17 mouse cellular contexts compared by ENCODE assay signal in the genomic region with DNA sequence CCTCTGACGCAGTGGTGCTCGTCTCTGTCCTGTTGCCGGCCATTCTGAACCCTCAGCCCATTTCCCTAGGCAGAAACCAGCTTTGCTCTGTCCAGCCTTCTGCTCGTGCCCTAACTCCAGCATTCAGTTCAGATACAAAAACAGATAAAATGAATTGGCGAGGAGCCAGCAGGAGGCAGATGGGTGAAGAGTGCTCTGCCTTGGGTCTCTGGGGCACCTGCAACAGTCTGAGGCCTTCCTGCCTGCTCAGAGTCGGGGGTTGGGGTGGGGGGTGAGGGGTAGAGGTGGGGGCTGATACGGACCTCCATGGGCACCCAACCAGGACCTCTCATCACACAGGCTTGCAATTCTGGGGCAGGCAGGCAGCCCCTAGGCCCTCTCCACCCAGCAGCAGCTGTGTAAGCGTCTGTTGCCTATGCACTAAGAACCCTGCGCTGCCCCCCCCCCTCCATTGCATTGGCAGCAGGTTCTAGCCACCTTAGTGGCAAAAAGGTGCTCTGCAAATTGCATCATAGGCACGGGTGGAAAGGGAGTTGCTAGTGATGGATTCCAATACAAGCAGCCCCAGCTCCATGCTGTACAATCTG. TPM values are rescaled to one million over a fixed set of nuclear protein-coding genes. Genes with fewer than 3 reads are reported as not detected.
DNase-seq lines count a peak whose midpoint lies in the region; ATAC-seq lines count a peak whose summit lies in the region.
"Had no signal": no experiment of that assay in that cellular context is flagged by ENCODE, and none has a peak within 500 bp of the region (broad histone marks: within the 10 kb centered on the region; RNA-seq: fewer than 3 reads in every experiment).

No protein-coding gene starts in this region.

- H3K4me1 ChIP-seq in forebrain, embryonic 12.5 days = no peaks in the 10 kb centered on the region
- no peaks in the 10 kb centered on the region for H3K4me1 ChIP-seq in forebrain, embryonic 11.5 days (replicated peaks; ENCODE audit: control insufficient read depth, insufficient read depth, low read length)
- H3K4me1 ChIP-seq in midbrain, embryonic 13.5 days (replicated peaks) = peaks cover 12% of the 10 kb centered on the region
- peaks cover 5% of the 10 kb centered on the region; the same call in 1 of the 2 replicates for H3K4me1 ChIP-seq in midbrain, embryonic 10.5 days
- peaks cover 6% of the 10 kb centered on the region for H3K4me1 ChIP-seq in forebrain, embryonic 16.5 days (replicated peaks; ENCODE audit: control insufficient read depth, insufficient read depth, low read length)

- H3K9me3 ChIP-seq in forebrain, embryonic 12.5 days = no peaks in the 10 kb centered on the region
- no peaks in the 10 kb centered on the region for H3K9me3 ChIP-seq in forebrain, embryonic 11.5 days (ENCODE audit: control insufficient read depth, low read length)
- no peaks in the 10 kb centered on the region for H3K9me3 ChIP-seq in midbrain, embryonic 13.5 days
- H3K9me3 ChIP-seq in midbrain, embryonic 10.5 days (replicated peaks) = no peaks in the 10 kb centered on the region
- H3K9me3 ChIP-seq in forebrain, embryonic 16.5 days (ENCODE audit: control insufficient read depth, low read length) = no peaks in the 10 kb centered on the region
- H3K9me3 ChIP-seq: heart, embryonic 12.5 days had no signal

- ATAC-seq in forebrain, embryonic 12.5 days (ENCODE audit: low FRiP score) = no peak
- ATAC-seq in forebrain, embryonic 11.5 days (replicated peaks; ENCODE audit: low FRiP score) = no peak
- peak; percentile 53 for ATAC-seq in midbrain, embryonic 13.5 days
- ATAC-seq in forebrain, embryonic 16.5 days = peak; percentile 47; the same call in 1 of the 2 replicates
- ATAC-seq in megakaryocyte-erythroid progenitor cell, adult 5-6 weeks (replicated peaks; ENCODE audit: low FRiP score, low TSS enrichment, poor library complexity, severe bottlenecking) = peak; percentile 32; the same call in 1 of the 2 replicates
- ATAC-seq: activated CD4-positive, CD25-positive, alpha-beta regulatory T cell, adult 4 months had no signal

- 67% methylated on average over 10 of the region's 10 CpGs for WGBS in forebrain, embryonic 12.5 days
- WGBS in forebrain, embryonic 11.5 days = 78% methylated on average over 10 of the region's 10 CpGs
- 66% methylated on average over 10 of the region's 10 CpGs for WGBS in midbrain, embryonic 13.5 days
- 80% methylated on average over 10 of the region's 10 CpGs for WGBS in midbrain, embryonic 10.5 days
- 60% methylated on average over 9 of the region's 10 CpGs for WGBS in forebrain, embryonic 16.5 days

- DNase-seq in forebrain, embryonic 11.5 days (ENCODE audit: low spot score) = no peak
- no peak for DNase-seq in midbrain, embryonic 10.5 days (ENCODE audit: low spot score)
- no peak for DNase-seq in lung, postnatal 14 days
- DNase-seq in spleen, postnatal 14 days (ENCODE audit: low spot score in 2 of 2) = no peak
- DNase-seq: gastrocnemius, postnatal 14 days; kidney, adult 8-10 months; lung, postnatal 4 days; thymus, postnatal 25 days had no signal

- no peak overlapping the region for H3K9ac ChIP-seq in forebrain, embryonic 12.5 days
- no peak overlapping the region for H3K9ac ChIP-seq in forebrain, embryonic 11.5 days (ENCODE audit: low read length)
- H3K9ac ChIP-seq in midbrain, embryonic 13.5 days (replicated peaks) = no peak overlapping the region
- H3K9ac ChIP-seq in forebrain, embryonic 16.5 days (replicated peaks; ENCODE audit: low read depth, low read length) = no peak overlapping the region
- H3K9ac ChIP-seq: heart, embryonic 12.5 days; liver, embryonic 14.5 days had no signal

- H3K4me2 ChIP-seq in forebrain, embryonic 12.5 days = no peak overlapping the region
- H3K4me2 ChIP-seq in forebrain, embryonic 11.5 days (ENCODE audit: low read depth, low read length, severe bottlenecking) = no peak overlapping the region
- no peak overlapping the region for H3K4me2 ChIP-seq in midbrain, embryonic 13.5 days (replicated peaks)
- H3K4me2 ChIP-seq in forebrain, embryonic 16.5 days (ENCODE audit: low read length) = no peak overlapping the region
- H3K4me2 ChIP-seq: heart, embryonic 12.5 days had no signal

- H3K27ac ChIP-seq in forebrain, embryonic 12.5 days = peak overlapping the region; percentile 25; the same call in 1 of the 2 replicates
- no peak overlapping the region for H3K27ac ChIP-seq in forebrain, embryonic 11.5 days (ENCODE audit: low read depth, low read length)
- H3K27ac ChIP-seq in midbrain, embryonic 13.5 days = peak overlapping the region; percentile 30; the same call in 1 of the 2 replicates
- no peak overlapping the region for H3K27ac ChIP-seq in midbrain, embryonic 10.5 days (replicated peaks)
- no peak overlapping the region for H3K27ac ChIP-seq in forebrain, embryonic 16.5 days (ENCODE audit: low read length)
- H3K27ac ChIP-seq: left cerebral cortex, adult 2 months; liver, embryonic 14.5 days; stomach, postnatal 0 days had no signal

- peaks cover 44% of the 10 kb centered on the region for H3K36me3 ChIP-seq in forebrain, embryonic 12.5 days (replicated peaks)
- H3K36me3 ChIP-seq in forebrain, embryonic 11.5 days (ENCODE audit: control insufficient read depth, insufficient read depth, low read length) = peaks cover 8% of the 10 kb centered on the region; the same call in 1 of the 2 replicates
- H3K36me3 ChIP-seq in midbrain, embryonic 13.5 days = peaks cover 45% of the 10 kb centered on the region
- H3K36me3 ChIP-seq in midbrain, embryonic 10.5 days = peaks cover 56% of the 10 kb centered on the region
- peaks cover 5% of the 10 kb centered on the region for H3K36me3 ChIP-seq in forebrain, embryonic 16.5 days (ENCODE audit: control insufficient read depth, insufficient read depth)

- H3K4me3 ChIP-seq in forebrain, embryonic 12.5 days (replicated peaks) = no peak overlapping the region
- H3K4me3 ChIP-seq in forebrain, embryonic 11.5 days (ENCODE audit: low read depth, low read length) = no peak overlapping the region
- H3K4me3 ChIP-seq in midbrain, embryonic 13.5 days (replicated peaks) = no peak overlapping the region
- no peak overlapping the region for H3K4me3 ChIP-seq in midbrain, embryonic 10.5 days
- H3K4me3 ChIP-seq in forebrain, embryonic 16.5 days (replicated peaks; ENCODE audit: low read length) = no peak overlapping the region
- H3K4me3 ChIP-seq: heart, embryonic 12.5 days; left cerebral cortex, adult 2 months had no signal

- no peaks in the 10 kb centered on the region for H3K27me3 ChIP-seq in forebrain, embryonic 12.5 days
- H3K27me3 ChIP-seq in forebrain, embryonic 11.5 days (ENCODE audit: control insufficient read depth, insufficient read depth, low read length) = no peaks in the 10 kb centered on the region
- no peaks in the 10 kb centered on the region for H3K27me3 ChIP-seq in midbrain, embryonic 13.5 days
- no peaks in the 10 kb centered on the region for H3K27me3 ChIP-seq in midbrain, embryonic 10.5 days (ENCODE audit: low read depth, poor library complexity, severe bottlenecking)
- H3K27me3 ChIP-seq in forebrain, embryonic 16.5 days (replicated peaks; ENCODE audit: control insufficient read depth, insufficient read depth, low read length) = no peaks in the 10 kb centered on the region
- H3K27me3 ChIP-seq: heart, embryonic 12.5 days had no signal

RNA-seq across cellular contexts. Expression of a gene that starts 13.4 kb away (rescaled TPM):
- polyA plus RNA-seq in forebrain, embryonic 12.5 days (2016; fragmentation: Nextera tagmentation; extraction: Ambion mirVana) = 47.3 and 50.5 TPM in 2 replicates
- 45.1 and 45.7 TPM in 2 replicates for polyA plus RNA-seq in forebrain, embryonic 11.5 days (2014; fragmentation: Nextera tagmentation; extraction: Ambion mirVana)
- polyA plus RNA-seq in midbrain, embryonic 13.5 days (2015; fragmentation: Nextera tagmentation; extraction: Ambion mirVana) = 53.6 and 54.5 TPM in 2 replicates
- polyA plus RNA-seq in midbrain, embryonic 10.5 days (2016; fragmentation: Nextera tagmentation; extraction: Ambion mirVana) = 60.0 and 63.8 TPM in 2 replicates
- polyA plus RNA-seq in forebrain, embryonic 16.5 days (2015; fragmentation: Nextera tagmentation; extraction: Ambion mirVana) = 55.7 and 64.3 TPM in 2 replicates
- total RNA-seq in megakaryocyte-erythroid progenitor cell, adult 5-6 weeks (2014; fragmentation: Nextera tagmentation) = 56.9 and 63.8 TPM in 2 replicates
- total RNA-seq in megakaryocyte-erythroid progenitor cell, adult 5-6 weeks (2017) = 23.8 and 41.6 TPM in 2 replicates

RNA-seq across cellular contexts. Expression of a gene that starts 19.5 kb away (rescaled TPM):
- 0.44 and 0.86 TPM in 2 replicates for polyA plus RNA-seq in forebrain, embryonic 12.5 days (2016; fragmentation: Nextera tagmentation; extraction: Ambion mirVana)
- polyA plus RNA-seq in forebrain, embryonic 11.5 days (2014; fragmentation: Nextera tagmentation; extraction: Ambion mirVana) = 0.33 and 0.99 TPM in 2 replicates
- 0.43 and 0.48 TPM in 2 replicates for polyA plus RNA-seq in midbrain, embryonic 13.5 days (2015; fragmentation: Nextera tagmentation; extraction: Ambion mirVana)
- 0.72 and 1.5 TPM in 2 replicates for polyA plus RNA-seq in midbrain, embryonic 10.5 days (2016; fragmentation: Nextera tagmentation; extraction: Ambion mirVana)
- 0.13 and 0.31 TPM in 2 replicates for polyA plus RNA-seq in forebrain, embryonic 16.5 days (2015; fragmentation: Nextera tagmentation; extraction: Ambion mirVana)
- total RNA-seq in megakaryocyte-erythroid progenitor cell, adult 5-6 weeks (2014; fragmentation: Nextera tagmentation) = 0.64 TPM in 1 of 2 replicates, not detected in the other
- total RNA-seq in megakaryocyte-erythroid progenitor cell, adult 5-6 weeks (2017) = 1.7 TPM in 1 of 2 replicates, not detected in the other
- total RNA-seq: left cerebral cortex, adult 2 months had no signal
- polyA plus RNA-seq: activated CD4-positive, CD25-positive, alpha-beta regulatory T cell, adult 4 months had no signal

RNA-seq across cellular contexts. Expression of a gene that starts 28.4 kb away (rescaled TPM):
- polyA plus RNA-seq in forebrain, embryonic 12.5 days (2016; fragmentation: Nextera tagmentation; extraction: Ambion mirVana) = 11.3 and 12.2 TPM in 2 replicates
- 11.8 and 14.3 TPM in 2 replicates for polyA plus RNA-seq in forebrain, embryonic 11.5 days (2014; fragmentation: Nextera tagmentation; extraction: Ambion mirVana)
- 13.8 and 14.2 TPM in 2 replicates for polyA plus RNA-seq in midbrain, embryonic 13.5 days (2015; fragmentation: Nextera tagmentation; extraction: Ambion mirVana)
- polyA plus RNA-seq in midbrain, embryonic 10.5 days (2016; fragmentation: Nextera tagmentation; extraction: Ambion mirVana) = 12.4 and 14.1 TPM in 2 replicates
- 15.2 and 15.9 TPM in 2 replicates for polyA plus RNA-seq in forebrain, embryonic 16.5 days (2015; fragmentation: Nextera tagmentation; extraction: Ambion mirVana)
- total RNA-seq in megakaryocyte-erythroid progenitor cell, adult 5-6 weeks (2014; fragmentation: Nextera tagmentation) = 2.8 and 3.6 TPM in 2 replicates
- 1.7 and 2.9 TPM in 2 replicates for total RNA-seq in megakaryocyte-erythroid progenitor cell, adult 5-6 weeks (2017)

RNA-seq across cellular contexts. Expression of a gene that starts 55.3 kb away (rescaled TPM):
- polyA plus RNA-seq in forebrain, embryonic 12.5 days (2016; fragmentation: Nextera tagmentation; extraction: Ambion mirVana) = 23.7 and 29.7 TPM in 2 replicates
- 25.7 and 27.2 TPM in 2 replicates for polyA plus RNA-seq in forebrain, embryonic 11.5 days (2014; fragmentation: Nextera tagmentation; extraction: Ambion mirVana)
- 28.7 and 36.2 TPM in 2 replicates for polyA plus RNA-seq in midbrain, embryonic 13.5 days (2015; fragmentation: Nextera tagmentation; extraction: Ambion mirVana)
- 34.1 and 35.0 TPM in 2 replicates for polyA plus RNA-seq in midbrain, embryonic 10.5 days (2016; fragmentation: Nextera tagmentation; extraction: Ambion mirVana)
- polyA plus RNA-seq in forebrain, embryonic 16.5 days (2015; fragmentation: Nextera tagmentation; extraction: Ambion mirVana) = 67.2 and 74.1 TPM in 2 replicates
- 9.1 and 18.8 TPM in 2 replicates for total RNA-seq in megakaryocyte-erythroid progenitor cell, adult 5-6 weeks (2014; fragmentation: Nextera tagmentation)
- 8.4 and 14.7 TPM in 2 replicates for total RNA-seq in megakaryocyte-erythroid progenitor cell, adult 5-6 weeks (2017)

Comparison
In these comparisons a context has a peak if more than half of its experiments do, and no peak if none do; other contexts are left out.
1. ATAC-seq: peak in midbrain, embryonic 13.5 days (single experiment), forebrain, embryonic 16.5 days (single experiment) and megakaryocyte-erythroid progenitor cell, adult 5-6 weeks (single experiment); none in forebrain, embryonic 12.5 days (single experiment) and forebrain, embryonic 11.5 days (single experiment).
2. H3K27ac ChIP-seq: peak in forebrain, embryonic 12.5 days (single experiment) and midbrain, embryonic 13.5 days (single experiment); none in forebrain, embryonic 11.5 days (single experiment), midbrain, embryonic 10.5 days (single experiment) and forebrain, embryonic 16.5 days (single experiment).